24 mouse cellular contexts compared by ENCODE assay signal in genomic region chr14:13907145-13907544, GRCm38 (mm10). TPM values are rescaled to one million over a fixed set of nuclear protein-coding genes. Genes with fewer than 3 reads are reported as not detected.
"Had no signal": no experiment of that assay in that cellular context is flagged by ENCODE, and none has a peak within 500 bp of the region (broad histone marks: within the 10 kb centered on the region; RNA-seq: fewer than 3 reads in every experiment).

No protein-coding gene starts in this region.

- H3K9me3 ChIP-seq: midbrain, embryonic 10.5 days; midbrain, embryonic 13.5 days; midbrain, embryonic 15.5 days; neural tube, embryonic 12.5 days had no signal

- H3K27ac ChIP-seq: midbrain, embryonic 10.5 days; midbrain, embryonic 13.5 days; midbrain, embryonic 15.5 days; neural tube, embryonic 12.5 days had no signal

- H3K27me3 ChIP-seq: midbrain, embryonic 13.5 days; midbrain, embryonic 15.5 days; neural tube, embryonic 12.5 days had no signal

- H3K4me2 ChIP-seq: lung, embryonic 14.5 days; midbrain, embryonic 13.5 days; midbrain, embryonic 15.5 days; neural tube, embryonic 12.5 days had no signal

- DNase-seq: lung, adult 18-20 months; lung, embryonic 14.5 days; lung, postnatal 10 days; lung, postnatal 4 days; right cerebral cortex, postnatal 25 days; right cerebral cortex, postnatal 4 days; spleen, adult 18-20 months; thymus, adult 18-20 months; thymus, postnatal 14 days; thymus, postnatal 36 days had no signal

- H3K9ac ChIP-seq: lung, embryonic 14.5 days; midbrain, embryonic 13.5 days; midbrain, embryonic 15.5 days; neural tube, embryonic 12.5 days had no signal

- H3K4me3 ChIP-seq: midbrain, embryonic 10.5 days; midbrain, embryonic 13.5 days; midbrain, embryonic 15.5 days; neural tube, embryonic 12.5 days had no signal

- H3K4me1 ChIP-seq: midbrain, embryonic 10.5 days; midbrain, embryonic 13.5 days; midbrain, embryonic 15.5 days; neural tube, embryonic 12.5 days had no signal

- ATAC-seq: midbrain, embryonic 13.5 days; midbrain, embryonic 15.5 days had no signal

- H3K36me3 ChIP-seq: midbrain, embryonic 10.5 days; midbrain, embryonic 13.5 days; midbrain, embryonic 15.5 days; neural tube, embryonic 12.5 days had no signal

RNA-seq across cellular contexts. Expression of gene Gm281, which starts 7.1 kb away (rescaled TPM):
- total RNA-seq: megakaryocyte, adult 5-6 weeks; megakaryocyte-erythroid progenitor cell, adult 5-6 weeks; midbrain, postnatal 0 days; monocyte, adult 5-6 weeks; neutrophil, adult 5-6 weeks had no signal
- polyA plus RNA-seq: midbrain, embryonic 10.5 days; midbrain, embryonic 13.5 days; midbrain, embryonic 15.5 days; midbrain, postnatal 0 days; neural tube, embryonic 14.5 days; small intestine, adult 2 months; stomach, embryonic 14.5 days; stomach, embryonic 16.5 days; thymus, postnatal 0 days had no signal
